Mouse (Mus musculus): ENCODE results near the gene Trcg1.

DNA sequence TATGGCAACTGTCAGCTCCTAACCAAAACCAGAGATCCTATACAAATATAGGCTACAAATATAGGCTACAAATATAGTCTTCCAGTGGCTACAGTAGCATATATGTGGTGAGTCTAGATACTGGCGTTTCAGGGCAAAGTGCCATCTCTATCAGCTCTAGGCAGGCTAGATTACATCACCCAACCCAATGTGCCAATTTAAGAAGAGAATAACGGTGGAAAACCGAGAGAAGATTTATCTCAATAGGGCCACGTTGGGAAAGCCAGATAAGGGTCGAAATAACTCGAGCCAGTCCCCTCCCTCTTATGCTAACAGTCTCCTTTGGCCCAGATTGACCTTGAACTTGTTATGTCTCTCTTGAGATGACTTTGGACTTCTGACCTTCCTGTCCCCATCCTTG, 3.2 kb upstream of the Trcg1 start:
- TF ChIP-seq CTCF (IDR thresholded peaks at IDR 0.05; ENCODE audit: low read depth) (no peak), EP300 (IDR thresholded peaks at IDR 0.05; ENCODE audit: low read depth) (peak; percentile 84)
